Mouse (Mus musculus): ENCODE data around the gene Rnf186.
"Not testable (repeated sequence)": the region's sequence is repeated elsewhere in the genome, so short reads cannot be mapped to it uniquely, and the experiment has no call there.

Rnf186 gene

GRCm38 (mm10) chr4:138972139-138972826 lies 5.4 kb downstream of the Rnf186 start:
- DNase-seq (ENCODE audit: low spot score in 2 of 2), result no peak

- DNase-seq (ENCODE audit: low spot score in 2 of 2), result peak in 1 of 2 experiments; percentile 16
These were observed 6.2 kb downstream of the Rnf186 start, which contains the start of gene Tmco4 for GRCm38 (mm10) chr4:138972827-138973718. Tmco4 (plus strand) TSS chr4:138972888.

- DNase-seq (ENCODE audit: low spot score in 2 of 2), result no peak
These were observed 6.8 kb downstream of the Rnf186 start for GRCm38 (mm10) chr4:138973719-138974115.

GRCm38 (mm10) chr4:138974540-138974939 lies 7.6 kb downstream of the Rnf186 start:
- not testable (repeated sequence) for DNase-seq (ENCODE audit: low spot score in 2 of 2)

- no peak for DNase-seq (ENCODE audit: low spot score in 2 of 2)
These were observed 8.3 kb downstream of the Rnf186 start for GRCm38 (mm10) chr4:138975194-138975593.

GRCm38 (mm10) chr4:138976046-138976445 lies 9.1 kb downstream of the Rnf186 start:
- no peak for DNase-seq (ENCODE audit: low spot score in 2 of 2)

GRCm38 (mm10) chr4:138980021-138980420 lies 13.1 kb downstream of the Rnf186 start:
- no peak for DNase-seq (ENCODE audit: low spot score in 2 of 2)

GRCm38 (mm10) chr4:138980771-138981420 lies 14.0 kb downstream of the Rnf186 start:
- DNase-seq (ENCODE audit: low spot score in 2 of 2), result no peak

GRCm38 (mm10) chr4:138983422-138983821 lies 16.5 kb downstream of the Rnf186 start:
- DNase-seq (ENCODE audit: low spot score in 2 of 2), result no peak

- DNase-seq (ENCODE audit: low spot score in 2 of 2), result no peak
These were observed 17.8 kb downstream of the Rnf186 start for GRCm38 (mm10) chr4:138984744-138985143.

GRCm38 (mm10) chr4:138986280-138986679 lies 19.4 kb downstream of the Rnf186 start:
- no peak for DNase-seq (ENCODE audit: low spot score in 2 of 2)

GRCm38 (mm10) chr4:138994389-138994788 lies 27.5 kb downstream of the Rnf186 start:
- DNase-seq (ENCODE audit: low spot score in 2 of 2), result no peak

- DNase-seq (ENCODE audit: low spot score in 2 of 2), result no peak
These were observed 29.5 kb downstream of the Rnf186 start for GRCm38 (mm10) chr4:138996410-138996809.

GRCm38 (mm10) chr4:138997121-138997520 lies 30.2 kb downstream of the Rnf186 start:
- DNase-seq (ENCODE audit: low spot score in 2 of 2), result no peak

- DNase-seq (ENCODE audit: low spot score in 2 of 2), result peak; percentile 9 to 11
These were observed 31.7 kb downstream of the Rnf186 start for GRCm38 (mm10) chr4:138998611-138999010.

GRCm38 (mm10) chr4:139001026-139001425 lies 34.1 kb downstream of the Rnf186 start:
- no peak for DNase-seq (ENCODE audit: low spot score in 2 of 2)

- DNase-seq (ENCODE audit: low spot score in 2 of 2), result peak in 1 of 2 experiments; percentile 15
These were observed 34.5 kb downstream of the Rnf186 start for GRCm38 (mm10) chr4:139001433-139001832.

- no peak for DNase-seq (ENCODE audit: low spot score in 2 of 2)
These were observed 37.2 kb downstream of the Rnf186 start for GRCm38 (mm10) chr4:139004067-139004466.

- DNase-seq (ENCODE audit: low spot score in 2 of 2), result no peak
These were observed 38.3 kb downstream of the Rnf186 start for GRCm38 (mm10) chr4:139005214-139005613.

GRCm38 (mm10) chr4:139007353-139007752 lies 40.4 kb downstream of the Rnf186 start:
- DNase-seq (ENCODE audit: low spot score in 2 of 2), result no peak

- no peak for DNase-seq (ENCODE audit: low spot score in 2 of 2)
These were observed 41.1 kb downstream of the Rnf186 start for GRCm38 (mm10) chr4:139007981-139008536.

- DNase-seq (ENCODE audit: low spot score in 2 of 2), result no peak
These were observed 44.3 kb downstream of the Rnf186 start for GRCm38 (mm10) chr4:139011201-139011702.

All from frontal cortex, postnatal 25 days (tissue).